Comparison of ENCODE assay signal across 9 mouse cellular contexts in the genomic region with DNA sequence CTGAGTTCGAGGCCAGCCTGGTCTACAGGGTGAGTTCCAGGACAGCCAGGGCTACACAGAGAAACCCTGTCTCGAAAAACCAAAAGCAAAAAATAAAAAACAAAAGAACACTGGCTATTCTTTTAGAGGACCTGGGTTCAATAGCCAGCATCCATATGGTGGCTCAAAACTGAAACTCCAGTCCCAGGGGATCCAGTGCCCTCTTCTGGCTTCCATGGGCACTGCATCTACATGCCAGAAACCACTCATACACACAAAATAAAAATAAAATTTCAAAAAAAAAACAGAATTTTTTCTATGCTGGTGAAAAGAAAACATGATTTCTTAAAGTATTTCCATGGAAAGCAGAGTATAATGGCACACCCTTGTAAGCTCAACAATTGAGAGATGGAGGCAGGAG. TPM values are rescaled to one million over a fixed set of nuclear protein-coding genes. Genes with fewer than 3 reads are reported as not detected.
A peak's percentile ranks its signal among the peaks of the same experiment; 100 is the strongest.
DNase-seq lines count a peak whose midpoint lies in the region; ATAC-seq and TF ChIP-seq lines count a peak whose summit lies in the region.
"Had no signal": no experiment of that assay in that cellular context is flagged by ENCODE, and none has a peak within 500 bp of the region (broad histone marks: within the 10 kb centered on the region; RNA-seq: fewer than 3 reads in every experiment).

No protein-coding gene starts in this region.

- TF ChIP-seq CTCF in layer of hippocampus, adult 2 months (conservative IDR thresholded peaks at IDR 0.05): peak; percentile 74
- TF ChIP-seq CTCF in small intestine, adult 2 months (IDR thresholded peaks at IDR 0.05; ENCODE audit: extremely low read depth, insufficient read length, insufficient replicate concordance, low read depth, low read length): peak; percentile 69; the same call in 1 of the 2 replicates

- 74% methylated on average over 2 of the region's 2 CpGs for WGBS in small intestine, adult 2 months

- H3K4me1 ChIP-seq in small intestine, adult 2 months (ENCODE audit: control insufficient read depth, insufficient read depth, insufficient read length, low read length): peaks cover 3% of the 10 kb centered on the region; the same call in 1 of the 2 replicates
- H3K4me1 ChIP-seq: embryonic facial prominence, embryonic 15.5 days; limb, embryonic 12.5 days had no signal

- DNase-seq in layer of hippocampus, adult 2 months (ENCODE audit: low spot score in 2 of 2): no peak
- DNase-seq in layer of hippocampus, postnatal 10 days (ENCODE audit: low spot score in 2 of 2): no peak
- peak; percentile 32 for DNase-seq in adipocyte (ENCODE audit: low spot score)

- no peaks in the 10 kb centered on the region for H3K27me3 ChIP-seq in small intestine, adult 2 months (ENCODE audit: control insufficient read depth, insufficient read depth, low read length)
- H3K27me3 ChIP-seq: embryonic facial prominence, embryonic 15.5 days; limb, embryonic 12.5 days had no signal

- 0 out of 2 replicates have a peak, but pooled peaks have one; percentile 67 for ATAC-seq in erythroid progenitor cell, adult 5-6 weeks (replicated peaks; ENCODE audit: low FRiP score, poor library complexity, severe bottlenecking)
- ATAC-seq in monocyte, adult 5-6 weeks (replicated peaks; ENCODE audit: insufficient number of reproducible peaks, low FRiP score, low TSS enrichment, poor library complexity, severe bottlenecking): no peak
- no peak for ATAC-seq in activated CD4-positive, CD25-positive, alpha-beta regulatory T cell, adult 4 months

- TF ChIP-seq POLR2A in small intestine, adult 2 months (IDR thresholded peaks at IDR 0.05; ENCODE audit: low read depth, low read length): no peak

- H3K4me3 ChIP-seq in layer of hippocampus, adult 2 months: no peak overlapping the region
- H3K4me3 ChIP-seq in small intestine, adult 2 months (ENCODE audit: low read depth, low read length): no peak overlapping the region
- H3K4me3 ChIP-seq: embryonic facial prominence, embryonic 15.5 days; limb, embryonic 12.5 days had no signal

- H3K27ac ChIP-seq in layer of hippocampus, adult 2 months: no peak overlapping the region
- H3K27ac ChIP-seq in small intestine, adult 2 months (ENCODE audit: insufficient read depth, low read depth, low read length): no peak overlapping the region
- H3K27ac ChIP-seq: embryonic facial prominence, embryonic 15.5 days; limb, embryonic 12.5 days had no signal

- peaks cover 2% of the 10 kb centered on the region; the same call in 1 of the 2 replicates for H3K36me3 ChIP-seq in small intestine, adult 2 months (ENCODE audit: control insufficient read depth, insufficient read depth, low read length)

RNA-seq across cellular contexts. Expression of a gene that starts 18.3 kb away (rescaled TPM):
- total RNA-seq in layer of hippocampus, adult 2 months (2021): 100 to 1,000 TPM; 170 to 176 TPM
- total RNA-seq in layer of hippocampus, postnatal 10 days (2021): 100 to 1,000 TPM; 132 to 137 TPM
- 57.3 and 75.5 TPM in 2 replicates for total RNA-seq in erythroid progenitor cell, adult 5-6 weeks (2015; ENCODE audit: low replicate concordance)
- total RNA-seq in erythroid progenitor cell, adult 5-6 weeks (2017; ENCODE audit: low replicate concordance): 61.7 and 70.0 TPM in 2 replicates
- 23.1 and 65.9 TPM in 2 replicates for polyA plus RNA-seq in small intestine, adult 2 months (2012; rRNA removed)
- 68.6 to 98.9 TPM (median 97.4 TPM) in 3 replicates for total RNA-seq in monocyte, adult 5-6 weeks (2017)
- polyA plus RNA-seq in activated CD4-positive, CD25-positive, alpha-beta regulatory T cell, adult 4 months (2017; shearing (Covaris generic)): 100 to 1,000 TPM; 119 to 154 TPM

RNA-seq across cellular contexts. Expression of a gene that starts 47.7 kb away (rescaled TPM):
- 10 to 100 TPM; 64.4 to 69.2 TPM for total RNA-seq in layer of hippocampus, adult 2 months (2021)
- 10 to 100 TPM; 75.0 to 81.6 TPM for total RNA-seq in layer of hippocampus, postnatal 10 days (2021)
- total RNA-seq in erythroid progenitor cell, adult 5-6 weeks (2015; ENCODE audit: low replicate concordance): 35.0 and 42.3 TPM in 2 replicates
- total RNA-seq in erythroid progenitor cell, adult 5-6 weeks (2017; ENCODE audit: low replicate concordance): 38.7 and 50.4 TPM in 2 replicates
- 81.9 and 151 TPM in 2 replicates for polyA plus RNA-seq in small intestine, adult 2 months (2012; rRNA removed)
- 42.2 to 79.4 TPM (median 58.1 TPM) in 3 replicates for total RNA-seq in monocyte, adult 5-6 weeks (2017)
- polyA plus RNA-seq in activated CD4-positive, CD25-positive, alpha-beta regulatory T cell, adult 4 months (2017; shearing (Covaris generic)): 10 to 100 TPM; 64.4 to 70.1 TPM
